Mouse (Mus musculus): ENCODE data around the gene Exoc7.
"Not testable (repeated sequence)": the region's sequence is repeated elsewhere in the genome, so short reads cannot be mapped to it uniquely, and the experiment has no call there.

Exoc7 gene

DNA sequence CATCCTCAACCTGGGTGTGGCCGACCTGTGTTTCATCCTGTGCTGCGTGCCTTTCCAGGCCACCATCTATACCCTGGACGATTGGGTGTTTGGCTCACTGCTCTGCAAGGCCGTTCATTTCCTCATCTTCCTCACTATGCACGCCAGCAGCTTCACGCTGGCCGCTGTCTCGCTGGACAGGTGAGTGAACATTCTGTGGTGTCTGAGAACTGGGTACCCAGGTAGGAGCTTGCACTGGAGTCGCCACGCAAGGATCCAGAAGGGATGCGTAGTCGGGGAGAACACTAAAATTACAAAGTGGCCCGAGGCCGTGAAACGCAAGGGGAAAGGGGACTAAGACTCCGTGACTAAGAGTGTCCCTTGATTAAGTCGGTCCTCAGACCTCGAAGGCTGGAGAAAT is 25.4 kb downstream of the Exoc7 start:
- in situ Hi-C loops (cut with MboI, MseI): no loop called here

DNA sequence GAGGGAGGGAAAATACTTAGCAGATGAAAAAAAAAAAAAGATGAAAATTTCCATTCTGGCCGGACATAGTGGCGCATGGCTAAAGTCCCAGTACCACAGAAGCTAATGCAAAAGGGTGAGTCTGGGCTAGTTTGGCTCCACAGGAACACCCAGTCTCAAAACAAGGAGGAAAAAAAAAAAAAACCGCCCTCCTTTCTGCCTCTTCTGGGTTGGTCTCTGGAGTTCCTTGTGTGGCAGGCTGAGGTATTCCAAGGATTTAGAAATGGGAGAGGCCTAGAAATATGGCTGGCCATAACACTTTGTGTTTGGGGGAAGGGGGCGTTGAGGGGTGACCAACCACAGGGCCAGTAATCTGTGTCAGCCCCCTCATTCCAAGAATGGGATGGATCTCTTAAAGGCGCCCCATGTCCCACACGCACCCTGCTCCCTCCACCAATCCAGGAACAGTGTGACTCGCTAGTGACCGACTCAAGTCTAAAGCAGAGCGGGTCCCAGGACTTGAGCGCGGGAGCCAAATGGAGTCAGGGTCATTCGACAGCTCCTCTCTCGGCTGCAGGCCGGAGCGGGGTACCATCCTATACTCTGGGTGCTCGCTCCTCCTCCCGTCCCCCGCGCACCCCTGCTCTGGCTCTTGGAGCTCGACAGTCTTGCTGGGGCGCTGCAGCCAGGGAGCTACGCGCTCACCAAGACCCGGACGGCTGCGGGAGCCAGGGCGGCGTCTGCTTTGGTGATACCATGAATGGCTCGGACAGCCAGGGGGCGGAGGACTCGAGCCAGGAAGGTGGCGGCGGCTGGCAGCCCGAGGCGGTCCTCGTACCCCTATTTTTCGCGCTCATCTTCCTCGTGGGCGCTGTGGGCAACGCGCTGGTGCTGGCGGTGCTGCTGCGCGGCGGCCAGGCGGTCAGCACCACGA is 26.0 kb downstream of the Exoc7 start, which contains the start of gene Galr2:
TSS of gene Galr2 (plus strand) at position 189 of the 913 bp plus-strand sequence.
- in situ Hi-C loops (cut with MboI, MseI): no loop called here

DNA sequence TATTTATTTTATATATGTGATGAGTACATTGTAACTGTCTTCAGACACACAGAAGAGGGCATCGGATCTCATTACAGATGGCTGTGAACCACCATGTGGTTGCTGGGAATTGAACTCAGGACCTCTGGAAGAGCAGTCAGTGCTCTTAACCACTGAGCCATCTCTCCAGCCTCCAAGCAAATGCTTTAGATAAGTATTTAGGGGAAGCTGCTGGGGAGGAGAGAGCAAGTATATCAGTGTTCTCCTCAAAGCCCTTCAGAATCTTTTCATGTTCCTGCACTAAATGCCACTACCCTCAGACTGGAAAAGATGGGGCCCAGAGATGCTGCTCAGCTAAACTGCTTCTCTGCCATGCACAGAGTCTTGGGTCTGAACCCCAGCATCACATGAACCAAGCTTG is 29.8 kb downstream of the Exoc7 start:
- in situ Hi-C loops (cut with MboI, MseI): not testable (repeated sequence)

GRCm38 (mm10) chr11:116274045-116274666 is 32.9 kb downstream of the Exoc7 start, which contains the start of gene Srp68:
TSS of gene Srp68 (minus strand) at chr11:116274217.
- in situ Hi-C loops (cut with MboI, MseI): no loop called here

- in situ Hi-C loops (cut with MboI, MseI): no loop called here
Measured at GRCm38 (mm10) chr11:116273469-116274044, 33.5 kb downstream of the Exoc7 start.

DNA sequence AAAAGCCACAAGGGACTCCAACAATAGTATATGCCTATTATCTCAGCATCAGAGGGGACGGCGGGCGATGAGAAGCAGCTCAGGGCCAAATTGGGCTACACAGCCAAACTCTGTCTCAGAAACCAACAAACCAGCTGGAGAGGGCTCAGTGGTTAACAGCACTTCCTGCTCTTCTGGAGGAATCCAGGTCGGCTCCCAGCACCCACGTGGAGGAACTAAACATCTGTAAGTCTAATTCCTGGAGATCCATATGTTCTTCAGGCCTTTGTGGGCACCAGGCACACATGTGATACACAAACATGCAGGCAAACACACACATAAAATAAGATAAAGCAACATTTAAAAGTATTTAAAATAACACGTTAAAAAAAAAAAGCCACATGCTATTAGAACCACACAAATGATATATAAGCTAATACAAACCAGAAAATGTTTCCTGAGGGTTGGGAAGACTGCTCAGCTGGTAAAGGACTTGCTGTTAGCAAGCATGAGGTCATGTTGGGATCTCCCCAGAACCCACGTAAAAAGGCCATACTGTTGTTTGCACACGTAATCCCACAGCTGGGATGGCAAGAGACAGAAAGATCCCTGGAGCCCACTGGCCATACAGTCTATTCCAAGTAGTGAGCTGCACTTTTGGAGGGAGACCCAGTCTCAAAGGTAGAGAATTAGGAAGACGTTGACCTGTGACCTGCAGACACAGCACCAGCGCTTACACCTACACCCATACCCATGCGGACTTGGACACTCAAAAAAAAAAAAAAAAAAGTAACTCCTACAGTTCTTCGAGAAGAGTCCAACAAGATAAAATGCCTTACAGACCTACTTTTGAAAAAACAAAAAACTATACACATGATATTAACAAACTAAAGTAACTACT is 34.2 kb downstream of the Exoc7 start:
- in situ Hi-C loops (cut with MboI, MseI): no loop called here

DNA sequence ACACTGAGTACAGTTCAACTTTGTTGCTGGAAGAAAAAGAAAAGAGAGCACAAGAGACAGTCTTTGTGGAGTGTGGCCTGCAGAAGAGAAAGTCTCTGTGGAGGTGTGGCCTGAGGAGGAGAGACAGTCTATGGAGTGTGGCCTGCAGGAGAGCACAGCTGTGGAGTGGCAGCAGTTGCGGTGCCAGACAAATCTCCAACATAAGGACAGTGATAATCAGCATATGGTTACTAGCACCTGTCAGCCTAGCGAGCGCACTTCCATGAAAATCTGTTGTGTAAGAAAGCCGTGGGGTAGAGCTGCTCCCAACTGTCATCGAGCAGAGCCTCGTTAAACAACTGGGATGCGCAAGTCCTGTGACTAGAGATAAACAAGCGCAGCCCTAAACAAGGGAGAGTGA is 37.5 kb downstream of the Exoc7 start:
- in situ Hi-C loops (cut with MboI, MseI): no loop called here

DNA sequence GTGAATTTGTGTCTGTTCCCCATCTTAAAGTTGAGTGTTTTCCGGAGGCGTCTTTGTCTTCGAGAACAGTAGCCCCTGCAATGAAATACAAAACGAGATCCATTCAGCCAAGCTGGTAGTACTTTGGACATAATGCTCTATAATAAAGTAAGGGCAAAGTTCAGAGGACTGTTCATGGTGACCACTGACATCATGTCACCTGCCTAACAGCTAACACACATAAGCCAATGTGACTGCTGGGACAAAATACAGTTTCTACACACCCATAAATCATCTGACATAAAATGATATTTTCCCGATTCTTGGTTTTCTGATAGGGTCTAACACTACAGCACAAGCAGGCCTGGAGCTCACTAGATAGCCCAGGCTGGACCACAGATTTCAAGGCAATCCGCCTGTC is 38.7 kb downstream of the Exoc7 start:
- in situ Hi-C loops (cut with MboI, MseI): no loop called here

- in situ Hi-C loops (cut with MboI, MseI): no loop called here
Measured at GRCm38 (mm10) chr11:116267637-116268036, 39.4 kb downstream of the Exoc7 start.

DNA sequence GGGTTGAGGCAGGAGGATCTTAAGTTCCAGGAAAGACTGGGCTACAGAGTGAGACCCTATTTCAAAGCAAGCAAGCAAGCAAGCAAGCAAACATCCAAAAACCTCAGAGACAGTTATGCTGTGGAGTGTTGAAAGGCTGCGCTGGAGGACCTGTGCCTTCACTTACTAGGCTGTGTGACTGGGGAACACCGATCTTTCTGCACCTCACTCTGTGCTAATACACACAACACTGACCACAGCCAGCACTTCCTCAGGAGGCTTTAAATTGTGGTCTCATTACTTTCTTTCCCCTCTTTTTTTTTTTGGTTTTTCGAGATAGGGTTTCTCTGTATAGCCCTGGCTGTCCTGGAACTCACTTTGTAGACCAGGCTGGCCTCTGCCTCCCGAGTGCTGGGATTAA is 41.2 kb downstream of the Exoc7 start:
- in situ Hi-C loops (cut with MboI, MseI): no loop called here

DNA sequence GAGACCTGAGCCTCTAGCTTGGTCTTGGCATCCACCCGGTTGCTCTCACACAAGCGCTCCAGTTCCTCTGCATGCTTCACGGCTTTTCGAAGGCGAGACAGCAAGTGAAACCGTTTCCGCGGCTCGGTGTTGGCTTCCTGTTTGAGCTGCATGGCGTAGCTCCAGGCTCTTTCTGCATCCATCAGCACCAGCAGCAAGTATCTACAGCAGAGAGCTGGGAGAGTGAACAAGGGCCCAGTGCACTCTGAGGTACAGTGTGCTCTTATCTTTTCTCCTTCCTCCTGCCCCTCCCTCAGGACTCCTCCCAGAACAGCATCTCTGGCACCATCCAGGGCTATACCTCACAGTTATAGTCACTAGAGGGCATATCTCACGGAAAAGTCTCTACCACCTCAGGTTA is 41.7 kb downstream of the Exoc7 start:
- in situ Hi-C loops (cut with MboI, MseI): no loop called here

DNA sequence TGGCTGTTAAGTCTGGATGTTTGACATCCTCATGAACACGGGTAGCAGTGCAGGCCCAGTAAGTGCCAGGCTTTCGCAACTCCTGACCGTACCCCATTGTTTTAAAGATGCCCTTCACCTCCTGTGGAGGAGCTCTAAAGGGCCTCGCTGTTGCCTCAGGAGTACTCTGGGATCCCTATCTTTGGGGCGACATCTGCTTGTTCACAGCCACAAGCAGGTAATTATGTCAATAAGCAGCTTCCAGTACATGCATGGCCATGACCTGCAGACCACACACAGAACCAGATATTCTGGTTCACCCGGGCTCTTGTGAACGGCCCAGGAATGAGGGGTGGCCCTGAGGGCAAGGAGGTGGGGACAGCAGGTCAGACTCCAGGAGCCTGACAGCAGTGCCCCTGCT is 46.8 kb downstream of the Exoc7 start:
- in situ Hi-C loops (cut with MboI, MseI): no loop called here

DNA sequence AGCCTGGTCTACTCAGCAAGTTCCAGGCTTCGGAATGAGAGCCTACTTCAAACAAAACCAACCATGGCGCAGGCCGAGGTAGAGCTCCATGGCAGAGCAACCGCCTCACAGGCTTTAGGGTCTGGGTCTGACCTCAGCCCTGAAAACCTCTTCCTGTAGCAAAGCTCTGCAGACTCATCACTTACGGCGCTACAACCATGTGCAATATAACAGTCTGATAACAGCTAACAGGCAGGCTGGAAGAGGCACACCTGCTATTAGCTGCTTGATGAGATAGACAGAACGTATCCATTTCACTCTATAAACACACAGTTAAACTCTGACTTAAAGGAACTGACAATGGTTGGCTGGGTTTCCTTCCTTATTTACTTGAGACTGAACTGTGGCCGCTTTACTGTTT is 47.6 kb downstream of the Exoc7 start:
- in situ Hi-C loops (cut with MboI, MseI): no loop called here

GRCm38 (mm10) chr11:116255982-116256675 is 50.9 kb downstream of the Exoc7 start:
- in situ Hi-C loops (cut with MboI, MseI): no loop called here

- in situ Hi-C loops (cut with MboI, MseI): no loop called here
Measured at GRCm38 (mm10) chr11:116255090-116255981, 51.7 kb downstream of the Exoc7 start.

DNA sequence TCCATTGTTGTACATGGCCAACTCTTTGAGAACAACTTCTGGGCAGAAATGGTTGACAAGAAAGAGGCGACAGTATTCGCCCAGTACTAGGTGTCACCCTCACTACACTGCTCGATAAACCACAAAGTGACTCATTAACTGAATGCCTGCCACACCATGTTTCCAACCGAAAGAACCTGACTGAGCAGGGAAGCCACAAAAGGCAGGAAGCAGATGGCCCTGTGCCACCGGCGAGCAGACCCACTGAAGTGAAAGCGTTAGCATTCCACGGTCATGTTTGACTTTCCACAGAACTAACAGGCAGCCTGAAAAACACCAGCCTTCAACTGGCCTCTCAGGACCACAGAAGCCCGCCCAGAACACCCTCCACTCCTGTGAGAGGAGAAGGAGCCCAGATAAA is 52.4 kb downstream of the Exoc7 start:
- in situ Hi-C loops (cut with MboI, MseI): no loop called here

DNA sequence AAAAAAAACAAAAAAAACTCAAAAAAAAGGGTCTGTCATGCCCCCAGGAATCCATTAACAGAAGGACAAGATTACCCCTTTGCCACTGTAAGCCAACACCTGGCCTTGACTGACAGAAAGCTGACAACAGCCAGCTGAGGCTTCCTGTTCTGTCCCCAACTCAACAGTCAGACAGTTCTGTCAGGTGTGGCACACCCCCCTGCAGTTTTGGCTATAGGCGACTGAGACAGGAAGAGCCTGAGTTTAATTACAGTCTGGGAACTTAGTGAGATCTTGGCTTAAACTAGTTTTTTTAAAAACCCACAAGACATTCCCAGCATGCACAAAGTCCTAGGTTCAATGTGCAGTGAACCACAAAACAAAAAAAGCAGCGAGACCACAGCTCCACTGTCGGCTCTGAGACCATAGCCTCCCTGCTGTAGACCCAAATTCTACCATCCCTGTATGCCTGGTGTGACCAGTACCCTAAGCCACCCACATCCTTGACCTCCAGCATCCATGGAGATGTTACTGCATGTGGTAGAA is 53.9 kb downstream of the Exoc7 start:
- in situ Hi-C loops (cut with MboI, MseI): no loop called here

DNA sequence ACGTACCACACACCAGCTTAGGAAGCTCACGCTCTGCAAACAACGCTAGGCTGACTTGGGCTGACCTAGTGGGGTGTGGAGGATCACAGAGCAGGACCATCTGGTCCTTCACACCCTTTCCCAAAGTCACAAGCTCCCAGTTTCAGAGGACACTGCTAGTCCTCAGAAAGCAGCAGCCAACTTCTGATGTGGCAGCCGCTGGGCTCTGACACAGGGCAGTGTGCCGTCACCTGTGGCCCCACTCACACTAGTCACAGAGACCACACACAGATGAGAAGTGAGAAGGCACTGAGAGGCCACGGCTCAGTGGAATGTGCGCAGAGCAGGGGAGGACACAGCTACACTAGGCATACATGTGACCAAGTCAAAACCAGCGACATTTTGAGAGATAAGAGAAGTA is 56.1 kb downstream of the Exoc7 start:
- in situ Hi-C loops (cut with MboI, MseI): no loop called here

DNA sequence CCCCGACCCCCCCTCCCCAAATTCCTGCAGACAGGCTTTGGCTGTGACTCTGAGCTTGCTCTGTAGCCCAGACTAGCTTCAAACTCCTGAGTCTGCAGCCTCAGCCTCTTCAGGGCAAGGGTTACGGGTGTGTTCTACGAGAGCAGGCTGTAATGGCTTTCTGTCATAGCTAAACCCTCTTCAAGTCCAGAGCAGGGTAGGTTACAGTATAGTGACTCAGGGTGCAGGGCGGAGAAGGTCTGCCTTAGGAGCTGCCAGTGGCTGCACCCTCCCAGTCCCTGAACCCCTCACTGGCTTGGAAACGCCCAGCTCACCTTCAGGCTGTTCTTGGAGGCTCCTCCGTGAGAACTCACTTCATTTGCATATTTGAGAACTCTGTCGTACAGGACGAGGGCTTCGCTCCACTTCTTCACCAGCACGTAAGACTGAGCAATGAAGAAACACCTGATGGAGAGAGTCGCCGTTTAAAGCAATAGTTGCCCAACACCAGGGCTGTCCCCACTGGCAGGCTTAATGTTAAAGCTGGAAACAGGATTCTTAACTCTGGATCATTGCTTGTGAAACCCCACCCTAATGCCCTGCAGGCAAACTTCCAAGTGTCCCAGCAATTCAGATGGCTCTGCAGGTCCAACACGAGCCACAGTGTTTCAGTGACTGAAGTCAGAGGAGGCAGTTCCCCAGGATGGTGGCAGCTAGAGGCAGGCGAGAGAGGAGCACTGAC is 59.4 kb downstream of the Exoc7 start:
- in situ Hi-C loops (cut with MboI, MseI): no loop called here
